Mouse (Mus musculus): ENCODE measurements around the gene Fbln1.
A peak's percentile ranks its signal among the peaks of the same experiment; 100 is the strongest.

Gene Fbln1

GRCm38 (mm10) chr15:85206703-85207075 is 940 bp downstream of the Fbln1 start:
- no peak for DNase-seq (ENCODE audit: low spot score)

- no peak for DNase-seq (ENCODE audit: low spot score)
Observed at GRCm38 (mm10) chr15:85207081-85207480, 1.3 kb downstream of the Fbln1 start.

GRCm38 (mm10) chr15:85207763-85208162 is 2.0 kb downstream of the Fbln1 start:
- DNase-seq (ENCODE audit: low spot score) = peak; percentile 43

DNA sequence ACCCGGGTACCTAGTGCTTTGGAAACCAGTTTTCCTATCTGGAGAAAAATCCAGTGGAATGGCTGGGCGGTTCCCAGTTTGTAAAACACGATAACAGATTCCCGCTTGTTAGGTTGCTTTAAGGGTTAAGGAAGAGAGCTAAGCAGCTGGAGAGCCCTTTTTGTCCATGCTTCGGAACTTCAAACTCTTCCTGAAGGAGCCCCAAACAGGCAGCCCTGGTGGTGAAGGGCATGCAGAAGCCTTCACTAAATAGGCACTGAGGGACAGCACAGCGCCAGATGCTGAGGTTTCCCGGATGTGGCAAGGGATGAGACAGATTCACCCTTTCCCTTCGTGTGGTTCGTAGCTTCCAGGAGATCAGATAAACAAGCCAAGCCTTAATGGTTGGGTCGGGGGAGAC is 2.6 kb downstream of the Fbln1 start:
- DNase-seq (ENCODE audit: low spot score) = no peak

DNA sequence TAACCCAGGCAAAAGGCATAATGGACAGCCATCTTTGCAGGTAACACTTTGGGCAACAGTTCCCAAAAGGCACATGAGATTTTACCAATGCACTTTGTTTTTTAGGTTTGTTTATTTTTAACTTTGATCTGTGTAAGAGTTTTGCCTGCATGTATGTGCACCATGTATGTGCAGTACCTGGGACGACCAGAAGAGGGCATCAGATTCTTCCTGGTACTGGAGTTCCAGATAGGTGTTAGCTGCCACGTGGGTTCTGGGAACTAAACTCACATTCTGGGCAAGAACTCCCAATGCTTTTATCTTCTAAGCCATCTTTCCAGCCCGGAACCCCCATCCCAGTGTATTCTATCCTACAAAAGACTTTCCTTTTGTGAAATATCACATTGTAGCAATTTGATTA is 3.6 kb downstream of the Fbln1 start:
- no peak for DNase-seq (ENCODE audit: low spot score)

DNA sequence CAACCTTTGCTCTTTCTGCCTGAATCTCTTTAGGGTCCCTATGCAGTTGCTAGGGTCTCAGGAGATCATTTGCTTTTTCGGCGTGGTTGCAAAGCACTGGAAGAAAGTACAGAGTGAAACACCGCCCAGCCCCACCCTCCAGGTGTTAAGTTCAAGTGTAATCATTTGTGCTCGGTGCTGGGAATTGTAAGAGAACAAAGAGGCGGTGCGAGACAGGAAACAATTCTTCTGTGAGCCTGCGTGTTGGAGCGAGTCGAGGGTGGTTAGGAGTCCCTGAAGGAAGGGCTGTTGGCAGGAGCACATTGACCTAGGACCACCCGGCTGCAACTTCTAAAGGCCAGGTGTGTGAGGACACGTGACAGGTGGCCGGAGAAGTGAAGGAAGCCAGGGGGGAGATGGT is 4.9 kb downstream of the Fbln1 start:
- DNase-seq (ENCODE audit: low spot score) = no peak

DNA sequence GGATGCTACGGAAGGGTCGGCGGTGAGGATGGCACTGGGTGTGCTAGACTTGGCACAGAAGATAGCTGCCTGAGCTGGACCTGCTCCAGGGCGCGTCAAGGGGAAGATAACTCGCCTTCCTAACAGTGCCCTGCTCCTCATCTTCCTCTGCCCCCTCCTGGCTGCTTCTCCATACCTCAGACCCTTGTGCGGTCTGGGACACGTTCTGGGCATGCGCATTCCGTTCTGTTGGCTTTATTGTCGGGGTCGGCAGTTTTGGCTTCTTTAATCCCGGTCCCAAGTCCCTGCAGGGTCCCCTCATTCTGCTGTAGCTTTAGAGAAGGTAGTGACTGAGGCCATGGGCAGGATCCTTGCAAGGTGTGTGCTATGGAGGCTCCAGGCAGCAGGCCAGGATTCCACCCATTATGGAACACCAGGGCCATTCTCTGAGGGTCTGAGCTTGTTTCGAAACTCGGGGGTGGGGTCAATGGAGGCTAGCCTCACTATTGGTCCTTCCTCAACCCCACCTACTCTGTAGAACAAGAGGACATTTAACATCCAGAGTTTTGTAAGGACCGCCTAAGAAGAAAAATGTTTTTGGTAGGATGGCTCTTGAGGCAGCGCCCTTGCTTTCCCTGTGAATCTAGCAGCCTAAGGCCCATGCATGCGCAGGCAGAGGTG is 5.5 kb downstream of the Fbln1 start:
- no peak for DNase-seq (ENCODE audit: low spot score)

GRCm38 (mm10) chr15:85216069-85216813 is 10.5 kb downstream of the Fbln1 start:
- no peak for DNase-seq (ENCODE audit: low spot score)

- DNase-seq (ENCODE audit: low spot score) = no peak
Observed at GRCm38 (mm10) chr15:85218617-85219265, 13.0 kb downstream of the Fbln1 start.

DNA sequence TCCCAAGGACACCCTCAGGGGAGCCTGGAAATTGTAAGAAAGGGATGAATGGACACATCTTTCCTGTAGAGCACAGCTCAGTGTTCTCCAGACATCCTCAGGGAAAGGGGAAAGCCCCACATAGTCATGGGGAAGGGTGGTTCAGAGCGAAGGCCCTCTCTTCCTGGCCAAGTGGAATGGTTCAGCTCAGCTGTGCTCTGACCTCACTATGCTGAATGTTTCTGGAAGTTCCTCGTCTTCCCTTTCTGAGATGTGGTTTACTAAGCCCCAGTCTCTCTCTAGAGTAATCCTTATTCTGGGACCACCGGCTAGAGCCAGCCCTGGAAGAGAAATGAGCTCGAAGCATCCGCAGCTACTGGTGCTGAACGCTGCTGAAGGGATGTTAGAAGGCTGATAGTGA is 14.6 kb downstream of the Fbln1 start:
- DNase-seq (ENCODE audit: low spot score) = no peak

GRCm38 (mm10) chr15:85221115-85221854 is 15.5 kb downstream of the Fbln1 start:
- DNase-seq (ENCODE audit: low spot score) = no peak

DNA sequence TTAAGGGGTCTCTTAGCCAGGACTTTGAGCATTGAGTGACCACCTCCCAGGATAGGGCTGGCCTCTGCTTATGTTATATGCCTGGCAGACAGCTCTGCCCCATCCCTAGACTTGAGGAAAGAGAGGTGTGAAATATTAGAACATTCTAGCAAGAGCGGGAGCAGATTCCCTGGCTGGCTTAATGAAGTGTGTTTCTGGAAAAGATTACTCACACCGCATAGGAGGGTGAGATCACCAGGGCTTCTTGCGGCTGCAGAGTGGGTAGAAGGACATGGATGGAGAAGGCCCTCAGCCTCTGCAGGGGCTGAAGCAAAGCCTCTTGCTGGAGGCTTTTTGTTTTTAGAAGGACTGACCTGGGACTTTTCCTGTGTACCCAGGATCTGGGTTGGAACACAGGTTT is 19.9 kb downstream of the Fbln1 start:
- DNase-seq (ENCODE audit: low spot score) = no peak

DNA sequence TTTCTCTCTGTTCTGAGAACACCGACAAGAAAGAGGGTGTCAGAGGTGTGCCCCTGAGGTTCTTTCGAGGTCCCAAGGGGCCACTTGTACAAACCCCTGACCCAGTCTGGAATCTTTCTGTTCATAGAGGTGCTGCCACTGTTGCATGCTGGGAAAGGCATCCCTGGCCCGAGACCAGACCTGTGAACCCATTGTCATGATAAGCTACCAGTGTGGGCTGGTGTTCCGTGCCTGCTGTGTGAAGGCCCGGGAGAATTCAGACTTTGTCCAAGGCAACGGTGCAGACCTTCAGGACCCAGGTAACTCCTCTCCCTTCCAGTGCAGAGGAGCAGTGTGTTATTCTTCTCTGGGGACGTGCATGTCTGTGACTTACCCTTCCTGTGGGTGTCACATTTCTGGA is 21.1 kb downstream of the Fbln1 start:
- no peak for DNase-seq (ENCODE audit: low spot score)

GRCm38 (mm10) chr15:85228568-85228967 is 22.8 kb downstream of the Fbln1 start:
- DNase-seq (ENCODE audit: low spot score) = no peak

DNA sequence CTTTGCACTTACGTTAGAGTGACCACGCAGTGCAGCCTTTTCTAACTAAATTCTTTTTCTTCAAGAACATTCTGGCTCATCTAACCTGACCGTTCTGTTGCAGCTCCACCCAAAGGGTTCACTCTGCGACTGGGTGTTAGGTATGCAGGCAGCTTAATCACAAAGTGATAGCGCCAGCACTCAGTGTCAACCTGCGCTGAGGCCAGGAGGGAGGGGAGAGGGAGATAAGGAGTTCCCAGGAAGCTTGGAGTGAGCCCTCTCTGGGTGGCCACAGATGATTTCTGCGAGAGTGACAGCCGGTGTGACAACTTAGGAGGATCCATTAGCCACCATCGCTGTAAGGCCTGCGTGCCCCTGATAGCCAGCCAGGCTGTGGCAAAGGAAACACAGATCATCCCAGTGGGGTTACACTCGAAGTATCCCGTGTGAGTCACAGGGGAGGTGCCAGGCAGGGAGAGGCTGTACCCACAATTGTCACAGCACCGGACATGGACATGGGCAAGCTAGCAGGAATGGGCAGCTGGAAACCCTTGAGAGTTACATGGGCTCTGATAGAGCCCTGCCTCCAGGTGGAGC is 24.3 kb downstream of the Fbln1 start:
- DNase-seq (ENCODE audit: low spot score) = no peak

DNA sequence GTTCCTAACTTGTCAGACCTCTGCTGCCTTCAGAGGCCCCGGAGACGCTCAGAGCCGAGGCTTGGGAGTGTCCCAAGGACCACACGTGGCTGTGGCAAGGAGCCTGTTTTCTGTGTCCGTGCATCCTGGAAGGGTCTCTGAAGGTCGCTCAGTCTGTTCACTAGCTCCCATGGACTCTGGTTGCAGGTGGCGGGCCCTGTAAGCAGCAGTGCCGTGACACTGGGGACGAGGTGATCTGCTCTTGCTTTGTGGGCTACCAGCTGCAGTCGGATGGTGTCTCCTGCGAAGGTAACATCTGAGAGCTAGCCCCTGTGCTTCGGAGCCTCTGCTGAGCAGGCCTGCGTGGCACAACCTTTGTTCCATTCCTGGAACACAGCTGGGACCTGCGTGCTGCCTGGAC is 24.9 kb downstream of the Fbln1 start:
- DNase-seq (ENCODE audit: low spot score) = no peak

DNA sequence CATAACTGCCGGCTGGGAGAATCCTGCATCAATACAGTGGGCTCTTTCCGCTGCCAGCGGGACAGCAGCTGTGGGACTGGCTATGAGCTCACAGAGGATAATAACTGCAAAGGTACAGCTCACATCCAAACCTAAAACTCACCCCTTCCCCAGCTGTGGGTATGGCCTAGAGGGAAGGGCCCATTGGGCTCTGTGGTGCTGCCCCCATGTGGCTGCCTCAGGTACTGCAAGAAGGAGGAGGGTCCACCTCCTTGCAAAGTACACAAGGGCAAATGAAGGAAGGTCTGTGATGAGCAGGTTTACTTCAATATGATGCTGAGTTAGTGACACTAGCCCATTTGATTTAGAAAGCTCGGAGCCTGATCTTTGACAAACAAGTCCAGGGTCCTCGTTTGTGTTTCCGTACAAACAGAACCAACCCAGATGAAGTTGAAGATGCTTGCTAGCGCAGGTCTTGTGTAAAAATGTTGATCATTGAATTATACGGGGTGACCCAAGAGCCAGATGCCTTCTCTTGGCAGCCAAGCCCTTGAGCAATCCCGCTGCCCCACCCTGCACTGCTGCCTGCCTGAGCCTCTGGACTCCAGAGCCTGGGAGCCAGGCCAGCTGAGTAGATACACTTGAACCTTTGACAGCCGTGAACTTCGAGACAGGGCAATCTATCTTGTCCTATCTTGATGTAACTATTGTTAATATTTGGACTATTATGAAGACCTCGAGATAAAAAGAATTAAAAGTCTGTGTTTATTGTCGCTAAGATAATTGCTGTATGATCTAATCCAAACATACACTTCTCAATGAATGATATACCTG is 25.9 kb downstream of the Fbln1 start:
- peak; percentile 65 for DNase-seq (ENCODE audit: low spot score)

DNA sequence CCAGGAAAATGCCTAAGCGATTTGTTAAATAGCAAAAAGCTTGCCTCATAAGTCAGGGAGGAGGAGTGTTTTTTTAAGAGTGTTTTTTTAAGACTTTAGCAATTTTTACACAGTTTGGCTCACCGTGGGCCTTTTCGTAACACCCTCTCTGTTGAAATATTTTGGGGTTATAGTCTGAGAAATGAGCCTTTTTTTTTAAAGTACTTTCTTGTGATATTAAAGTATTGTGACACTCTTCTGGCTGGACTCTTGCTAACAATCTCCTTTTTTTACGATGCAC is 26.4 kb downstream of the Fbln1 start:
- no peak for DNase-seq (ENCODE audit: low spot score)

DNA sequence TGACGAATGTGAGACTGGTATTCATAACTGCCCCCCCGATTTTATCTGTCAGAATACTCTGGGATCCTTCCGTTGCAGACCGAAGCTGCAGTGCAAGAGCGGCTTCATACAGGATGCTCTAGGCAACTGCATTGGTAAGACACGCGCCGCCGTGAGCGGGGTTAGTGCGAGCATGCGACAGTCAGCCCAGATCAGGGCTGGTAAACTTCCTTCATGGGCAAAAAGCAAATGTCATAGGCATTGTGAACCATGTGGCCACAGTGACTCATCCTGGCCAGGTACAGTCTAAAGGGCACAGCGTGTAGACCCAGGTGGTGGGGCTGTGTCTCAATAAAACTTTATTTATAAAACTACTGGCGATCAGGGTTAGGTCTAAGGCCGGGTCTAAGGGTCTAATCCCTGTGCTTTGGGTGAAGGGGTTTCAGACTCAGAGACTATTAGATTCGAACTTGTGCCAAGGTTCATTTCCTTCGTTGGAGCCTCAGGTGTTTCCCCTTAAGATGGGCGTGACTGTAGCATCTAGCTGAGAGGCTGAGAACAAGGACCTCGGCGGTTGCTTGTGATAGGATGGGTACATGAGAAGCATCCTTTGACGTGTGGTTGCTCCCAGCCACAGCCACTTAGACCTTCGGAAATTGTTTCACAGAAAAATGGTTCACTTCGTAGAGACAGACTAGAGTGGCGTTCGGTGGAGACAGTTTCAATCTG is 26.9 kb downstream of the Fbln1 start:
- no peak for DNase-seq (ENCODE audit: low spot score)

DNA sequence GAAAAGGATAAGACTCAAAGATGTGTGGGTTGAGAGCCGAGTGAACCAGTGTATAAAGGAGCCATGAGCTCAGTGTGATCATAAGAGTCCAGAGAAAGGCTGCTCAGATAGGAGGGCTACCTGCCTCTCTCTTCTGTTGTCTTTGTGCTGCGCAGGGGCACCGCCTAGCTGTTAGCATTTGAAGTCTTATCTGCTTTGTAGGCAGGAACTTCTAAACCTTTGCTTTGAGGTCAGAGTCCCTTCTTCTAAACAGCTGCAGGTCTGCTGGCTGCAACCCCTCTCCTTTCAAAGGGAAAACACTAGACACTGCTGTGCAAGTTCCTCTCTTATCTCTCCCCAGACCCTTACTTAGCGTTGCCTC is 27.5 kb downstream of the Fbln1 start:
- no peak for DNase-seq (ENCODE audit: low spot score)

DNA sequence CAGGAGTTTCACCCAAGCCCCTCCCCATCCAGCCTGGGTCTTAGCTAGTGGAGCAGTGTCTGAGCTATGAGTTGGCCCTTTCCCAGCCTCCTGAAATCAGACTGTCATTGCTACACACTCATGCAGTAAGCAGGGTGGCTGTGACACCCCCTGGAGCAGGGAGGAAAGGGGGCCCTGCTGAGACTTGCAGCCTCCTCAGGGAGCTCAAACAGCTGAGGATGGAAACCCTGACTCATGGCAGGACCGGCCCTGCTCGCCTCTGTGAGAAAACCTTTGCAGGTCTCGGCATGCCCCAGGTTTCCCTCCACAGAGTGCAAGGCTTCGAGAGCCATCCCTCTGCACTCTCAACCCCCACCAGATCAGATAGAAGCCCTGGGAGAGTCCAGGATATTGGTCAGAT is 27.9 kb downstream of the Fbln1 start:
- no peak for DNase-seq (ENCODE audit: low spot score)
